Mouse (Mus musculus) neural tube, embryonic 11.5 days (tissue): Measurements from ENCODE around the gene Fam3c. TPM values are rescaled to one million over a fixed set of nuclear protein-coding genes. Genes with fewer than 3 reads are reported as not detected.
A peak's percentile ranks its signal among the peaks of the same experiment; 100 is the strongest.

Source experiments
- ATAC-seq: fragments of 200-750 bp; cut with Nextera tagmentation; 2 replicates; pipeline ENCODE4 v1.8.0; 2017; ENCODE audit warnings: moderate number of reproducible peaks, mild to moderate bottlenecking, moderate TSS enrichment, moderate library complexity; ENCODE audit not compliant: insufficient read depth, low FRiP score, low TSS enrichment
- DNase-seq: peaks from one replicate; pipeline ENCODE4 v3.0.0-alpha.2; 2015; ENCODE audit warnings: low spot score
- H3K27ac ChIP-seq: fragments of 300-500 bp; sonication (generic); 2 replicates; pipeline ENCODE4 v1.5.1; 2014; ENCODE audit warnings: low read depth, mild to moderate bottlenecking, low read length
- H3K27me3 ChIP-seq: fragments of 300-500 bp; sonication (generic); 2 replicates; pipeline ENCODE4 v1.6.1; 2014; ENCODE audit warnings: mild to moderate bottlenecking, low read length, mixed read lengths; ENCODE audit not compliant: control insufficient read depth, insufficient read depth
- H3K36me3 ChIP-seq: fragments of 300-500 bp; sonication (generic); 2 replicates; pipeline ENCODE4 v1.6.1; 2014; ENCODE audit warnings: mild to moderate bottlenecking, low read length, moderate library complexity, mixed read lengths; ENCODE audit not compliant: control insufficient read depth, insufficient read depth
- H3K4me1 ChIP-seq: fragments of 300-500 bp; sonication (generic); 2 replicates; pipeline ENCODE4 v1.6.1; 2014; ENCODE audit warnings: low read length, mixed read lengths; ENCODE audit not compliant: control insufficient read depth, insufficient read depth
- H3K4me2 ChIP-seq: fragments of 300-500 bp; sonication (generic); 2 replicates; pipeline ENCODE4 v1.6.1; 2014; ENCODE audit warnings: low read depth, mild to moderate bottlenecking, moderate library complexity
- H3K4me3 ChIP-seq: fragments of 300-500 bp; sonication (generic); 2 replicates; pipeline ENCODE4 v1.5.1; 2014; ENCODE audit warnings: low read depth, low read length
- H3K9ac ChIP-seq: fragments of 300-500 bp; sonication (generic); 2 replicates; pipeline ENCODE4 v1.6.1; 2014; ENCODE audit warnings: mild to moderate bottlenecking, low read length
- H3K9me3 ChIP-seq: fragments of 300-500 bp; sonication (generic); 2 replicates; pipeline ENCODE4 v1.6.1; 2016; ENCODE audit warnings: low read length; ENCODE audit not compliant: control insufficient read depth
- WGBS: fragments of 180-500 bp; shearing (Covaris S2); extraction: QIAGEN DNeasy Blood & Tissue Kit; methylation state at CpG from one replicate; pipeline ENCODE4 v1.1.7; 2014; 5-methylcytosine and 5-hydroxymethylcytosine counted together
- polyA plus RNA-seq: library from polyadenylated mRNA; unstranded; fragments of >200 nt; fragmentation: Nextera tagmentation; extraction: Ambion mirVana; gene quantifications from 2 replicates; pipeline ENCODE4 v1.2.1, GENCODE M21; 2014

Fam3c gene
- polyA plus RNA-seq, 1 experiment from 2014 or later: 33.4 TPM

DNA sequence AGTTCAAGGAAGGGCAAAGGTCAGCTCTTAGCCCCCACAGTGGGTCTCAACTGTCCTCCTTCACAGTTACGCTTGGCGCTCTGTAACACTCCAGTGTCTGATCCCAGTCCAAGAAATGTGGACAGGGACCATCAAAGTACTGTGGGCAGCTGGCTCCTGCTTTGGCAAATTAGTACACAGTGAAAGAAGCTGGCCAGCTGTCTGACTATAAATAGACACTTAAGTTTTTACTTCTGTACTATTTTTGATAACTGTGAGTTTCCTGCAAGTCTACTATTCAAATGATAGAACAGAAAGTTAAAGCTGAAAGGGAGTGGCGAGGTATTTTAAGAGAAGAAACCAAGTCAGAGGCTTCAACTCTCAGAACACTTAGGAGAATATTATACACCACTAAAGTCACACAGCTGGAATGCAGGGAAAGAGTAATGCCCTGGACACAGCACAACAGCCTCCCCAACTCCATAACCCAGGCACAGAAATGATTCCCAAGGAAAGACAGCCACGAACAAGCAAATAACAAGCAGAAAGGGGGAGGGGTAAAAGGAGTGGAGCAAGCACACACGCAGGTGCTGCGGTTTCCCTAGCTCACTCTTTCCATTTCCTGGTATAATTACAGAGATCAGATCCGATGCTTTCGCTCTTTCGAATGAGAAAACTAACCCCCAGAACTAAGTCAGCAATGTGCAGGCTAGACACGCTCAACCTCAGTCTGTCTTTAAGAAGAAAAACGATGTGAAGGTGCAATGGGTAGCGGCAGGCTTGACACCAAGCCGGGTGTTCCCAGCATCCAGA, 25.7 kb downstream of the Fam3c start:
- DNase-seq: no peak
- Histone ChIP-seq H3K9me3 (no peaks in the 10 kb centered on the region), H3K27ac (no peak overlapping the region), H3K4me2 (no peak overlapping the region), H3K27me3 (no peaks in the 10 kb centered on the region), H3K36me3 (no peaks in the 10 kb centered on the region), H3K9ac (no peak overlapping the region), H3K4me1 (no peaks in the 10 kb centered on the region), H3K4me3 (no peak overlapping the region)
- ATAC-seq: no peak
- 90% methylated on average over 13 of the region's 13 CpGs for WGBS

DNA sequence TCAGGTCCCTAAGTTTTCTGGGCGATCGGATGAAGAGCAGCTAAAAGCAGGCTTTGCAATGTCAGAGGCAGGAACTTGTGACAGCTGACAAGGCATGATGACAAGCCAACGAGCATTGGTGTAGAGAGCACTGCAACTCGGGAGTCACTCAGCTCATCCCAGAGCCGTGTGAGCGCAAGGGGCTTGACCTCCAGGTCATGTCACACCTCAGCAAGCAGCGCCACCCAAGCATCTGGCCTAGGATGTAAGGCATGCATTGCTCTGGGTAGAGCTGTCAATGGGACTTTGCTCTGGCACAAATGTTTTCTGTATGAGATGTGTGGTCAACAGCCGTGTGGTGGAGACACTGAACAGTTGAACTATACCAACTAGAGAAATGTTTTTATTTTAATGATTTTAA, 28.1 kb downstream of the Fam3c start:
- no peak for ATAC-seq
- no peak overlapping the region for H3K4me2 ChIP-seq
- no peak overlapping the region for H3K9ac ChIP-seq
- H3K4me1 ChIP-seq: no peaks in the 10 kb centered on the region
- no peaks in the 10 kb centered on the region for H3K27me3 ChIP-seq
- DNase-seq: no peak
- WGBS: 77% methylated on average over 8 of the region's 8 CpGs
- no peaks in the 10 kb centered on the region for H3K9me3 ChIP-seq
- no peak overlapping the region for H3K4me3 ChIP-seq
- no peaks in the 10 kb centered on the region for H3K36me3 ChIP-seq
- no peak overlapping the region for H3K27ac ChIP-seq

DNA sequence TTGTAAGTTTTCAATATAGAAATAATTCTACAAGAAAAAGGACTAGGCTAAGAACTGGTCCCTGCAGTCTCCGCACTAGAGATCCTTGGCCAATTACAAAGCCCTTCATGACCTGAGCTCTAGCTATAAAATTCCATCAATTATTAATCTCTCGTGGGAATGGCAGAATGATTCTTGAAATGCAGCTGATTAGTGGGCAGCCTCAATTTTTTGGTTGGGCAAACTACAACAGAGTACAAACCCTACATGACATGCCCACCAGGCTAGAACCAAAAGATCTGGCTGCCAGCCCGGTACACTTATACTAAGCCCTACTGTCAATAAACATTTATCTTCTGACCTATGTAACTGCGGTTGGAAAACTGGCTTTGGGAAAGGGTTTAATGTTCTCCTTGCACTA, 29.0 kb downstream of the Fam3c start:
- ATAC-seq (no peak), DNase-seq (no peak)
- H3K36me3 ChIP-seq: no peaks in the 10 kb centered on the region
- H3K9me3 ChIP-seq: no peaks in the 10 kb centered on the region
- no peak overlapping the region for H3K9ac ChIP-seq
- 82% methylated on average over 4 of the region's 4 CpGs for WGBS
- H3K27me3 ChIP-seq: no peaks in the 10 kb centered on the region
- H3K4me2 ChIP-seq: no peak overlapping the region
- H3K27ac ChIP-seq: no peak overlapping the region
- H3K4me1 ChIP-seq: no peaks in the 10 kb centered on the region
- H3K4me3 ChIP-seq: no peak overlapping the region

DNA sequence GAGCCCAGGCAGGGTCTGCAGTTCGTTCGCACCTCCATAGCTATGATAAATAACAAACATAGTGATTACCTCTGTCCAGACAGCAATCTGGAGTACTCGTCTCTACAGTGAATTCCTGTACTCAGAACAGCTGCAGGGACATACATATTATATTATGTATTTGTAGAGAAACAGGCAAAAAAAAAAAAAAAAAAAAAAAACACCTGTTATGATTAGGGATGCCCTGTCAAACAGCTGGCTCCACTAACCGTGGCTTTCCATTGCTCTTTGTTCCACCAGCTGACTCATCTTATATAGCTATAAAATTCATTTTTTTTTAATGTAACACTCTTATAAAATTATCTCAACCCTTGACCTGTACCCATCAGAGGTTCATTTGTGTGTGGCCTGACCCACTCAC, 29.8 kb downstream of the Fam3c start:
- DNase-seq (no peak), ATAC-seq (no peak)
- H3K27me3 ChIP-seq: no peaks in the 10 kb centered on the region
- WGBS: 83% methylated on average over 4 of the region's 4 CpGs
- no peak overlapping the region for H3K27ac ChIP-seq
- no peaks in the 10 kb centered on the region for H3K9me3 ChIP-seq
- no peak overlapping the region for H3K9ac ChIP-seq
- no peak overlapping the region for H3K4me3 ChIP-seq
- no peaks in the 10 kb centered on the region for H3K36me3 ChIP-seq
- no peak overlapping the region for H3K4me2 ChIP-seq
- no peaks in the 10 kb centered on the region for H3K4me1 ChIP-seq

DNA sequence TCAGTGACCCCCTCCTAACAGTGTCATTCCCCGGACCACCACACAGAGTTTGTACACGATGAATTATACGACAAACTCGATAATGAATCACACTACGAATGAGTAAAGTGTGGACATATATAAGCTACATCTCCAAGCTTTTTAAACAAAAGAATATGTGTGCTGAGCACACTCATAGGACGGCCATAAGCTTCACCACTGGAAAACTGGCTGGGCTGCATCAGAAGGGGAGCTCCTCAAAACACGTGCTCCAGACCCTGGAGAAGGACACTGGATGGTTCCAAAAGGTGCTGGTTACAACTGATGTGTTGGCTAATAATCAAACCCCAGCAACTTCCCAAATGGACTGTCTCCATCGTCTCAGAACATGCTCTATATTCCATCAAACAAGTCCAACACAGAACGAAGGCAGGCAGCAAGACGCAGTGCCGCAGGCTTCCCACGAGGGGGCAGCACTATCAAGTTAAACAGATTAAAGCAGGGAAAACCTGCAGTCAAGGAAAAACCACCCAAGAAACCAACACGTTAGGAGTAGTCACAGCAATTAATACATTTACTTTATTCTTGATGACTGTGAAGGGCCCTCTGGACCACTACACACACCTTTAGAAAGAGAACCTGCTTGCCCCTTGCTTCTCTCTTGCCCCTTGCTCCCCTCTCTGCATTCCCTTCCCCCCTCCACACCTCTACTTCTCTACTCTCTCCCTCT, 30.5 kb downstream of the Fam3c start:
- Histone ChIP-seq H3K27me3 (no peaks in the 10 kb centered on the region), H3K4me1 (no peaks in the 10 kb centered on the region), H3K4me2 (no peak overlapping the region), H3K4me3 (no peak overlapping the region), H3K27ac (no peak overlapping the region), H3K9me3 (no peaks in the 10 kb centered on the region), H3K9ac (no peak overlapping the region), H3K36me3 (no peaks in the 10 kb centered on the region)
- ATAC-seq (peak; percentile 40), DNase-seq (peak; percentile 73)
- WGBS: 62% methylated on average over 13 of the region's 13 CpGs

DNA sequence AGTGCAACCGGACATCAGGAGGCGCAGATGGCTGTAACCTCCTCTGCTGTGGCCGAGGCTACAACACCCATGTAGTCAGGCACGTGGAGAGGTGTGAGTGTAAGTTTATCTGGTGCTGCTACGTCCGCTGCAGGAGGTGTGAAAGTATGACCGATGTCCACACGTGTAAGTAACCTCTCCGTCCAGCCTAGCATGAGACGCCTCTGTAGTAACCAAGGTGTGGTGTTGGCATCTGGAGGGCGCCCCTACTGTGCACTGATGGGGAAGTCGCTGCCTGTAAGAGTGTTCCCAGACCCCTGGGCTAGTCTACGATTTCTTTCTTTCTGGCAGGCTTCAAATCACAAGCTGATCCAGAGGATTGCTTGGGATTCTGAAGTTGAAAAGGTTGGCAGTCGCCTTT, 58.0 kb downstream of the Fam3c start:
- ATAC-seq (no peak), DNase-seq (no peak)
- H3K36me3 ChIP-seq: no peaks in the 10 kb centered on the region
- H3K9me3 ChIP-seq: no peaks in the 10 kb centered on the region
- H3K27ac ChIP-seq: no peak overlapping the region
- no peaks in the 10 kb centered on the region for H3K27me3 ChIP-seq
- H3K4me1 ChIP-seq: no peaks in the 10 kb centered on the region
- no peak overlapping the region for H3K4me3 ChIP-seq
- no peak overlapping the region for H3K4me2 ChIP-seq
- H3K9ac ChIP-seq: no peak overlapping the region
- WGBS: 56% methylated on average over 14 of the region's 14 CpGs

DNA sequence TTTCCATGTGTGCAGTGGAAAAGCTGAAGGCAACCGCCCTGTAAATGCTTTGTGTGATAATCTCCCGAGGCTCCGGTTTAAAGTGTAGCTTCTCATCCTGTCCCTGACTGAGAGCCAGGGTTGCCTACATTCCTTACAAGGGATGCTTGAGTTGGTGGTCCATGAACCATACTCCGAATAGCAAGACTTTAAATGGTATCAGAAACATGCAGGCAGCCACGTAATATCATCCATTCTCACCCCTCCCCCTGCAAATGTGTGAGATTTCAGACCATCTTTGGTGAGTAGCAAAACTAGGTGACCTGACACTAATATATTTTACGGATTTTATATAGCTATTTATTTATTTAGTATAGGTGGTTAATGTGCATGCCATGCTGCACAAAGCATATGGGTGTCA, 59.0 kb downstream of the Fam3c start:
- no peaks in the 10 kb centered on the region for H3K4me1 ChIP-seq
- ATAC-seq: no peak
- H3K27ac ChIP-seq: no peak overlapping the region
- no peaks in the 10 kb centered on the region for H3K9me3 ChIP-seq
- no peak overlapping the region for H3K9ac ChIP-seq
- WGBS: 78% methylated on average over 6 of the region's 6 CpGs
- H3K4me3 ChIP-seq: no peak overlapping the region
- peaks cover 2% of the 10 kb centered on the region; the same call in 1 of the 2 replicates for H3K27me3 ChIP-seq
- H3K36me3 ChIP-seq: no peaks in the 10 kb centered on the region
- H3K4me2 ChIP-seq: no peak overlapping the region
- DNase-seq: no peak

DNA sequence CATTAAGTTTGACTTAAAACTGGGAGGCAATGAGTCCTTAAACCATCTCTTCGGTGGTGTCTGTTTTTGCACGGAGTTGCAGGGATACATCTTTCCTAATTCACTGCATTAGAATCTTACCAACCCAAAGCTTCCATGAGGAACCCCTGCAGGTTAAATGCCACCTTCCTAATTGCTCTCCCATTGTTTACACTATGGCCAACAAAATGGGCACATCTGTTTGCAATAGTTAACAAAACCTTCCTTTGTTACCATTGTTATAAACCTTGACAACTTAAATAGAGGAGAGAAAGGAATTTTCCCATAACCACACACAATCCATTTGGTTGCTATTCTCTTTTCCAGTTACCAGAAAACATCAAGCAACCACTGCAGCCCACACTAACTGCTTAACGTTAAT, 62.1 kb downstream of the Fam3c start:
- Histone ChIP-seq H3K4me1 (peaks cover 7% of the 10 kb centered on the region), H3K9me3 (no peaks in the 10 kb centered on the region), H3K27ac (no peak overlapping the region), H3K4me2 (no peak overlapping the region), H3K36me3 (no peaks in the 10 kb centered on the region), H3K9ac (no peak overlapping the region), H3K27me3 (peaks cover 18% of the 10 kb centered on the region), H3K4me3 (no peak overlapping the region)
- WGBS: 23% methylated on average over 3 of the region's 3 CpGs
- ATAC-seq: no peak
- DNase-seq: no peak

DNA sequence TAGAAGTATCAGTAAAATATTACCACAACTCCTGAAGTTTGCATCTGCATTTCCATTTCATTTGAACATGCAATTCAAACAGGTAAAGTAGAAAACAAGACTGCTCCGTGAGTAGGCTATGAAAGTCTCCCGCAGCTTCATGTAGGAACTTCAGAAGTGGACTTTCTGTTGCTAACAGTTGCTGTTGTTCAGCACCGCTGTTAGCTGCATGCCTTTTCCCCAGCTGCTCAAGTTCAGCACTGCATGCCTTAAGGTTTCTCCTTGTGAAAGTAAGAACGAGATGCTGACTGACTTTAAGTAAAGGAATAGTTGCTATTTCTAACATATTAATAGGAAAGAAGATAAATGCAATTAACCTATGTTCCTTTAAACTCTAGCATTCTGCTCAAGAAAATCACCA, 64.0 kb downstream of the Fam3c start:
- H3K9ac ChIP-seq: no peak overlapping the region
- H3K9me3 ChIP-seq: no peaks in the 10 kb centered on the region
- H3K4me1 ChIP-seq: peaks cover 15% of the 10 kb centered on the region
- no peak overlapping the region for H3K4me3 ChIP-seq
- no peaks in the 10 kb centered on the region for H3K36me3 ChIP-seq
- DNase-seq: no peak
- no peak overlapping the region for H3K27ac ChIP-seq
- no peak overlapping the region for H3K4me2 ChIP-seq
- WGBS: 31% methylated on average over 4 of the region's 4 CpGs
- no peak for ATAC-seq
- peaks cover 32% of the 10 kb centered on the region for H3K27me3 ChIP-seq
